Mouse (Mus musculus) Muller cell, postnatal 12 days (primary cell): ENCODE measurements around the gene Pcdh8.
A peak's percentile ranks its signal among the peaks of the same experiment; 100 is the strongest.

Source experiments
- DNase-seq: peaks from one replicate; pipeline ENCODE4 v3.0.0-alpha.2; 2015; ENCODE audit errors: inconsistent ontology term

The Pcdh8 gene

GRCm38 (mm10) chr14:79771094-79771535, at the start of gene Pcdh8:
TSS of gene Pcdh8 (minus strand) at chr14:79771312.
- DNase-seq, result peak; percentile 91

GRCm38 (mm10) chr14:79814709-79815108, 43.6 kb upstream of the Pcdh8 start:
- no peak for DNase-seq

GRCm38 (mm10) chr14:79814084-79814483, 43.0 kb upstream of the Pcdh8 start:
- no peak for DNase-seq

GRCm38 (mm10) chr14:79793179-79793578, 22.1 kb upstream of the Pcdh8 start:
- no peak for DNase-seq

GRCm38 (mm10) chr14:79789535-79789934, 18.4 kb upstream of the Pcdh8 start:
- no peak for DNase-seq

- DNase-seq, result peak; percentile 60
Measured at GRCm38 (mm10) chr14:79788656-79789204, 17.6 kb upstream of the Pcdh8 start.

- no peak for DNase-seq
Measured at GRCm38 (mm10) chr14:79787918-79788317, 16.8 kb upstream of the Pcdh8 start.

GRCm38 (mm10) chr14:79785400-79785799, 14.3 kb upstream of the Pcdh8 start:
- no peak for DNase-seq

GRCm38 (mm10) chr14:79780889-79781288, 9.8 kb upstream of the Pcdh8 start:
- DNase-seq, result no peak

GRCm38 (mm10) chr14:79780332-79780731, 9.2 kb upstream of the Pcdh8 start:
- no peak for DNase-seq

- DNase-seq, result no peak
Measured at GRCm38 (mm10) chr14:79779841-79780240, 8.7 kb upstream of the Pcdh8 start.

- DNase-seq, result no peak
Measured at GRCm38 (mm10) chr14:79773425-79774391, 2.6 kb upstream of the Pcdh8 start.

GRCm38 (mm10) chr14:79771802-79772511, 845 bp upstream of the Pcdh8 start:
- no peak for DNase-seq

GRCm38 (mm10) chr14:79770306-79771093, 612 bp downstream of the Pcdh8 start:
- DNase-seq, result no peak

- peak; percentile 88 for DNase-seq
Measured at GRCm38 (mm10) chr14:79769618-79770017, 1.5 kb downstream of the Pcdh8 start.

GRCm38 (mm10) chr14:79768996-79769395, 2.1 kb downstream of the Pcdh8 start:
- DNase-seq, result no peak

- DNase-seq, result no peak
Measured at GRCm38 (mm10) chr14:79768076-79768830, 2.9 kb downstream of the Pcdh8 start.

GRCm38 (mm10) chr14:79767601-79768000, 3.5 kb downstream of the Pcdh8 start:
- no peak for DNase-seq

GRCm38 (mm10) chr14:79765196-79765765, 5.8 kb downstream of the Pcdh8 start:
- DNase-seq, result no peak

- DNase-seq, result peak; percentile 72
Measured at GRCm38 (mm10) chr14:79754601-79755222, 16.4 kb downstream of the Pcdh8 start.
